Mouse (Mus musculus) heart, postnatal 0 days (tissue): Measurements from ENCODE around the gene Tctex1d1. TPM values are rescaled to one million over a fixed set of nuclear protein-coding genes. Genes with fewer than 3 reads are reported as not detected.

ENCODE experiments used
- ATAC-seq: fragments of 200-750 bp; cut with Nextera tagmentation; 2 replicates; pipeline ENCODE4 v1.8.0; 2017; ENCODE audit warnings: low read depth, moderate number of reproducible peaks, moderate library complexity; ENCODE audit not compliant: insufficient read depth
- DNase-seq: peaks from one replicate; pipeline ENCODE4 v3.0.0-alpha.2; 2016; ENCODE audit warnings: low spot score
- H3K27ac ChIP-seq: fragments of 300-500 bp; sonication (generic); 2 replicates; pipeline ENCODE4 v1.5.1; 2014; ENCODE audit warnings: low read depth, mild to moderate bottlenecking
- H3K27me3 ChIP-seq: fragments of 300-500 bp; sonication (generic); 2 replicates; pipeline ENCODE4 v1.6.1; 2014; ENCODE audit warnings: low read length, mixed read lengths; ENCODE audit not compliant: control insufficient read depth, insufficient read depth
- H3K36me3 ChIP-seq: fragments of 300-500 bp; sonication (generic); replicated peaks from 2 replicates; pipeline ENCODE4 v1.6.1; 2014; ENCODE audit warnings: low read length, mixed read lengths; ENCODE audit not compliant: control insufficient read depth, insufficient read depth
- H3K4me1 ChIP-seq: fragments of 300-500 bp; sonication (generic); 2 replicates; pipeline ENCODE4 v1.6.1; 2014; ENCODE audit warnings: antibody characterized with exemption; ENCODE audit not compliant: control insufficient read depth, insufficient read depth
- H3K4me2 ChIP-seq: fragments of 300-500 bp; sonication (generic); 2 replicates; pipeline ENCODE4 v1.6.1; 2014; ENCODE audit warnings: low read depth, mild to moderate bottlenecking, low read length, moderate library complexity
- H3K4me3 ChIP-seq: fragments of 300-500 bp; sonication (generic); 2 replicates; pipeline ENCODE4 v1.5.1; 2014; ENCODE audit warnings: low read depth, low read length
- H3K9ac ChIP-seq: fragments of 300-500 bp; sonication (generic); replicated peaks from 2 replicates; pipeline ENCODE4 v1.6.1; 2014; ENCODE audit warnings: low read depth, low read length, mixed read lengths
- H3K9me3 ChIP-seq: fragments of 300-500 bp; sonication (generic); replicated peaks from 2 replicates; pipeline ENCODE4 v1.6.1; 2016; ENCODE audit warnings: low read length; ENCODE audit not compliant: control insufficient read depth
- CTCF ChIP-seq: IDR thresholded peaks from 2 replicates; pipeline ENCODE4 v1.5.1; 2016; ENCODE audit warnings: antibody characterized with exemption, control low read depth, low read depth
- EP300 ChIP-seq: IDR thresholded peaks from 2 replicates; pipeline ENCODE4 v1.6.1; 2016; ENCODE audit warnings: antibody characterized with exemption, low read depth
- WGBS: fragments of 180-500 bp; shearing (Covaris S2); extraction: QIAGEN DNeasy Blood & Tissue Kit; methylation state at CpG from one replicate; pipeline ENCODE4 v1.1.7; 2014; 5-methylcytosine and 5-hydroxymethylcytosine counted together
- polyA plus RNA-seq: library from polyadenylated mRNA; unstranded; fragments of >200 nt; fragmentation: Nextera tagmentation; extraction: Ambion mirVana; gene quantifications from 2 replicates; pipeline ENCODE4 v1.2.1, GENCODE M21; 2015
- total RNA-seq: library from RNA; depleted of rRNA; stranded (reverse); fragments of >200 nt; gene quantifications from 2 replicates; pipeline ENCODE4 v1.2.3, GENCODE M21; 2014; ENCODE audit warnings: low replicate concordance; rRNA removed

The Tctex1d1 gene
- total and polyA plus RNA-seq, 2 experiments from 2014 or later = not detected

- no peak for DNase-seq
- no peak for TF ChIP-seq EP300
- ATAC-seq = no peak
- no peak overlapping the region for H3K9ac ChIP-seq
- no peaks in the 10 kb centered on the region for H3K9me3 ChIP-seq
- 90% methylated on average over 11 of the region's 11 CpGs for WGBS
- no peak overlapping the region for H3K4me2 ChIP-seq
- no peak overlapping the region for H3K4me3 ChIP-seq
- H3K27me3 ChIP-seq = no peaks in the 10 kb centered on the region
- no peaks in the 10 kb centered on the region for H3K4me1 ChIP-seq
- no peaks in the 10 kb centered on the region for H3K36me3 ChIP-seq
- H3K27ac ChIP-seq = no peak overlapping the region
Observed at GRCm38 (mm10) chr4:103042997-103043396, 64.6 kb downstream of the Tctex1d1 start.

GRCm38 (mm10) chr4:103048046-103048445 is 69.6 kb downstream of the Tctex1d1 start:
- ATAC-seq = no peak
- Histone ChIP-seq H3K9ac (no peak overlapping the region), H3K36me3 (no peaks in the 10 kb centered on the region), H3K9me3 (no peaks in the 10 kb centered on the region), H3K27ac (no peak overlapping the region), H3K27me3 (no peaks in the 10 kb centered on the region), H3K4me2 (no peak overlapping the region), H3K4me1 (no peaks in the 10 kb centered on the region), H3K4me3 (no peak overlapping the region)
- TF ChIP-seq CTCF = no peak
- no peak for TF ChIP-seq EP300
- DNase-seq = no peak
- WGBS = 79% methylated on average over 11 of the region's 11 CpGs

Other genes with a start within 250 kb of the Tctex1d1 start
- gene Sgip1, start 237.3 kb upstream of the Tctex1d1 start, total RNA-seq = 10.4 TPM in 1 of 2 replicates, not detected in the other
- 0.92 and 0.97 TPM in 2 replicates for gene Sgip1, start 237.3 kb upstream of the Tctex1d1 start, polyA plus RNA-seq
- gene Insl5, start 48.2 kb downstream of the Tctex1d1 start, total RNA-seq = not detected in 2 replicates
- not detected in 2 replicates for gene Insl5, start 48.2 kb downstream of the Tctex1d1 start, polyA plus RNA-seq
- gene Mier1, start 135.8 kb downstream of the Tctex1d1 start, total RNA-seq = 16.3 and 43.4 TPM in 2 replicates
- gene Mier1, start 135.8 kb downstream of the Tctex1d1 start, polyA plus RNA-seq = 27.6 and 29.1 TPM in 2 replicates
- 0.11 and 0.81 TPM in 2 replicates for gene Wdr78, start 135.9 kb downstream of the Tctex1d1 start, total RNA-seq
- gene Wdr78, start 135.9 kb downstream of the Tctex1d1 start, polyA plus RNA-seq = 0.18 and 0.40 TPM in 2 replicates
- gene Slc35d1, start 236.6 kb downstream of the Tctex1d1 start, total RNA-seq = 2.6 and 4.8 TPM in 2 replicates
- gene Slc35d1, start 236.6 kb downstream of the Tctex1d1 start, polyA plus RNA-seq = 3.4 and 4.2 TPM in 2 replicates